Mouse (Mus musculus): ENCODE results near the gene Flt3. TPM values are rescaled to one million over a fixed set of nuclear protein-coding genes. Genes with fewer than 3 reads are reported as not detected.

Gene Flt3
- total RNA-seq, 2 experiments from 2014 or later, result 0.07 to 0.12 TPM

DNA sequence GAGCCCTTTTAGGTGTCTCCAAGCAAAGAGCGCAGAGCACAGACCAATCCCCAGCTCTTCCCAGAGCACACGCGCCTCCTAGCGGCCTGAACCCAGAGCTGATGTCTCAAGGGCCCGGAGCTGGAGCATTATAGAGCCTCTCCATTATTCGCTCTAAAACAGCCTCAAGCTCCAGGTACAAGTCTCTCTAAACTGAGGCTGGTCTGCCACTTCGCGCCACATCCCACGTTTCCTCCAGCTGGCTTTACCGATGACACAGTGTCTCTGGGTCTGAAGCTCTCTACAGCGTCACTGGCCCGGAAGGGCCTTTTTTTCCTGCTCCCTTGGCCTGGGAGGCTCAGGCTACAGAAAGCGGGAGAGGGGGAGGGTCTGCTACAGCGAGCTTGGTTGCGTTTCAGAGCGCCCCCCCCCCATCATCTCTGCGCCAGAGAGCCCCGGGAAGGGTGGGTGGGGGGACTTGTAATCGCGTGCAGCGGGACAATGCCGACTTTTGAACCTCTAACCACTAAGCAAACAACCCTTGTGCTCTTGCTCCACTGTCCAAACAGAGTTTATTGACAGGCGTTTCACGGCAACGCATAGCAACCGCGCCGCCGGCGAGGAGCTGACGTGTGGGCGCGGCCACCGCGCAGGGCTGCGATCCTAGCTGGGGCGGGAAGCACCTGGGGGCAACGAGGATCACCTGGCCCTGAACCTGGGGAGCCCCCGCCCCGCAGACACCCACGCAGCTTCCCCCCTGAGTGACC, 100.9 kb downstream of the Flt3 start:
- peak; percentile 34 to 46 for DNase-seq
- intact Hi-C loops (cut with DNase I), result no loop called here

DNA sequence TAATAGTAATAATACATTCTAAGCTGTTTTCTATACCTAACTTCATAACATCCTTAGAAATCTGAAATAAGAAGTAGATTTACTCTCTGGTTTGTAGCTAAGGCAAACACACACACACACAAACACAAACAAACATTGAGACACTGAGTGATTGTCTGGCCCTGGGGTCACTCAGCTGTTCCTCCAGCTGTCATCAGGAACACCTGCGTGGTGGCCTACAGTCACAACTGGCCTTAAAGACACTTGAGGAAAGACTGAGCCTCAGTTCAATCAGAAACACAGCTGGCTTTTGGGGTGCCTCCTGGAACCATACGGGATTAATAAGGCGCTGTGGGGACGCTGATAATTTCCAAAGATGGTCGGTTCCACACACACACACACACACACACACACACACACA, 103.0 kb downstream of the Flt3 start:
- intact Hi-C loops (cut with DNase I), result no loop called here
- no peak for DNase-seq

DNA sequence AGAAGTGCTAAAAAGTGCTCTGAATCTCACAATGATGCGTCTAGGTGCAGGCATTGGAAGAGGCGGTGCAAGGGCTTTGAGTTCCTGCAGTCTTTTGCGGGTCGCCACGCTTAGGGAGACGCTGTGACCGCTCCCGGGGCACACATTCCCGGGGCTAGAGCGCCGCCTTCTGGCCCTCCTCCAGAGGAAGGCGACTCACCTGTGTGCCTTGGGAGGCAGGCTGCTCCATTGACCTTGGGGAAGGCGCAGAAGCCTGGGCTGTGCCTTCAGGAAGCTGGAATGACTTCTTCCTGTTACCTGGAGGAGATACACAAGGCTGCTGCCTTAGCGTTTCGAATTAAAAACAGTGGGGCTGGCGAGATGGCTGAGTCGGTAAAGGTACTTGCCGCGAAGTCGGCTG, 106.2 kb downstream of the Flt3 start:
- intact Hi-C loops (cut with DNase I), result no loop called here
- DNase-seq, result no peak

DNA sequence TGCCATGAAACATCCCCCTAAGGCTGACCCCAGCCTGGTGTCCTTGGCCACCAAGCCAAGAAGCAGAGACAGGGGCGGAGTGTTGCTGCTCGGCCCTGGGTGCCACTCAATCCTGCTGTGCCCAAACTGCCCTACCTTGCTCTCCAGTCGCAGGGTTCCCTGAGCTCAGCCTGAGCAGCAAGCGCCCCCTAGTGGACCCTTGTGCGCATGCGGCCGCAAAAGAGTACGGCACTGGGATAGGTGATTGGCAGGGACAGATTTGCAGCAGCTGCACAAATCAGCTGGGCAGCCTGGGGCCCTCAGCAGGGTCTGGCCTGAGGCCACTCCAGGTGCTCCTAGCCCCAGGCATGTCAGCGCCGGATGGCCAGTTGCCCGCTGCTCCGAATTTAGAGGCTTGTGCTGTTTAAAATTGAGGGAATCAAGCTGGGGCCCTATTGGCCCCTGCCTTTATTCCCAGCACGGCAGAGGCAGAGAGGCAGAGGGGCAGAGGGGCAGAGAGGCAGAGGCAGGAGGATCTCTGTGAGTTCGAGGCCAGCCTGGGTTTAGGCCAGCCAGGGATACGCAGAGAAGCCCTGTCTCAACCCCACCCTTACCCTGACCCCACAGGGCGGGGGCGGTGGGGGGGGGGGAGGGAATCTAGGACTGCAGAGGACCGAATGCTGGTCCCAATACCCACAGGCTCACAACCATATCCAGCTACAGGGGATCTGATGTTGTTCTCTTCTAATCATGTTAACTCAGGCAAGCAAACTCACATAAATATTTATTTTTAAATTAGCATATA, 107.0 kb downstream of the Flt3 start:
- DNase-seq, result peak; percentile 49 to 63
- intact Hi-C loops (cut with DNase I), result no loop called here

DNA sequence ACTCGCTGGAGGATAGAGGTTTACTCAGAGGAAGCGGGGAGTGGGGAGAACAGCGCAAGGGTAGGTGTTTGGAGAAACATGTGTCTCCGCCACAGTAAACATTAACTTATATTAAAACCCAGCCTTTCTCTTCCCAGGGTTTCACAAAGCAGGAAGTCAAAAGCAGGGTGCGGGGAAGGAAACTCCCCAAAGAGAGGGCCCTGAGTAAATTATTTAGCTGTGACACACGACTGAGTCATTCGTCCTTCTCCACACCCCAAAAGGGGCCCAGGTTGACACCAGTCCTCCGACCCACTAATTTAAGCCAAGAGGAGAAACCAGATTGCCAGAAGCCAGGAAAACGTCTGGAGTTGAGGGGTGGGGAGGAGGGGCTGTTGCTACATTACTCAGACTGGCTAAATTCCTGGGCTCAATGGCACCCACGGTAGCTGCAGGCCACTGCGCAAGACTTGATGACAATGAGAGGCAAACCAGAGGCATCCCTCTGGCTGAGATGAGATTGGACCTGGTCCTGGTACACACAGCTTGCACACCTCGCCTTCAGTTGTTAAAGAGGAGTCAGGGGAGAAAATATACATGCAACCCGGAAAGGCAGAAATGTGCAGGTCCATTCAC, 107.7 kb downstream of the Flt3 start:
- intact Hi-C loops (cut with DNase I), result no loop called here
- no peak for DNase-seq

DNA sequence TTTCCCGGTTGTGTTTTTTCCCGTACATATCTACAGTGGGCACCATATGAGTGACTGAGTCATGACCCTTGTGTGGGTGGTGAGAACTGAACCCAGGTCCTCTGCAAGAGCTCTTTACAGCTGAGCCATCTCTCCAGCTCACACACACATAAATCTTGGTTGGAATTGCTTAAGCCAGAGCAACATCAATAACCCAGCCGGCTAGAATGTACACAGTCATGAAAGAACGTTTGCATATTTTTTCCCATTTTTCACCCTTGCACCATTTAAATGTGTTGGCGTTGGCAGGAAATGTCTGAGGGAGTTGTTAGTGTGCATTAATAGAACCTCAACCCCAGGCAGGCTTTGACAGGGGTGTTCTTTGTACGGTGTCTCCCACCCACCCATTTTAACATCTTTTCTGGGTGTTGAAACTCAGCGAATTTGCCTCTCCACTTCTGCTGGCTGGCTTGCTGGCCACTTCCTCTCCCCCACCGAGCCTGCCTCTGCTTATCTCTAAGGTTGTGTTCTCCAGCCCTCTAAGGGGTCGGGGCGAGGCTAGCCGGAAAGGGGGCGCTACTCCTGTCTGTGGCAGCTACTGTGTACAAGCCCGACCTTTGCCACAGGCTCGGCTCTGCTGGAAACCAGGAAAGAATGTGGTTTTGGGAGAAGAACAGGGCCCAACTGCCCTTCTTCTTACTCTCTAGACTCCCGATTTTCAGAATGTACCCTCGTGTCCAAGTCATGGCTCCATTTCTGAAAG, 108.4 kb downstream of the Flt3 start:
- DNase-seq, result no peak
- intact Hi-C loops (cut with DNase I), result no loop called here

DNA sequence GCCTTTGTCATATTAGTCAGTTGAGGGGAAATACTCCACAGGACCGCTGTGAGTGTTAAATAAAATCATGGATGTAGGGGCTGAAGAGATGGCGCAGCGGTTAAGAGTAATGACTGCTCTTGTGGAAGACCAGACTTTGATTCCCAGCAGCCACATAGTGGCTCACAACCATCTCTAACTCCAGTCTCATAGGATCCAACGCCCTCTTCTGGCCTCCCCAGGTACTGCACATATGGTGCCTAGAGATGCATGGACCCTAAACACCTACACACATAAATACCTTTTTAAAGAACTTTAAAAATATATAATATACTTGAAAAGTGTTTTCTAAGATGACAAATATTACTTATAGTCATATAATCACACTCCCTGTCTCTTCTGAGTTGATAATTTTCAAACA, 115.9 kb downstream of the Flt3 start:
- no peak for DNase-seq
- intact Hi-C loops (cut with DNase I), result no loop called here

Small RNA genes within 50 kb of the gene (microRNA-seq; reads per million reads assigned to microRNA genes)
- 0 reads per million in 2 experiments for gene Mir7k

Other genes with a start within 250 kb of the Flt3 start
- not detected for gene Gsx1, start 211.8 kb downstream of the Flt3 start, total RNA-seq (2021)
- gene Pdx1, start 130.5 kb downstream of the Flt3 start, total RNA-seq (2021), result not detected
- not detected for gene Cdx2, start 93.2 kb downstream of the Flt3 start, total RNA-seq (2021)
- not detected for gene Urad, start 78.0 kb downstream of the Flt3 start, total RNA-seq (2021)
- 10 to 100 TPM; 59.7 to 63.2 TPM for gene Pan3, start 29.7 kb upstream of the Flt3 start, total RNA-seq (2021)